Mouse (Mus musculus) liver, embryonic 16.5 days (tissue): ENCODE data around the gene Cd276. TPM values are rescaled to one million over a fixed set of nuclear protein-coding genes. Genes with fewer than 3 reads are reported as not detected.

Experiments
- ATAC-seq: fragments of 200-750 bp; cut with Nextera tagmentation; 2 replicates; pipeline ENCODE4 v1.8.0; 2017; ENCODE audit warnings: low read depth, mild to moderate bottlenecking, moderate number of reproducible peaks, moderate library complexity
- H3K27ac ChIP-seq: fragments of 300-500 bp; sonication (generic); 2 replicates; pipeline ENCODE4 v1.5.1; 2014; ENCODE audit warnings: mild to moderate bottlenecking, low read length
- H3K27me3 ChIP-seq: fragments of 300-500 bp; sonication (generic); 2 replicates; pipeline ENCODE4 v1.6.1; 2014; ENCODE audit warnings: low read depth, low read length, mixed read lengths; ENCODE audit not compliant: control insufficient read depth, insufficient read depth
- H3K36me3 ChIP-seq: fragments of 300-500 bp; sonication (generic); 2 replicates; pipeline ENCODE4 v1.6.1; 2014; ENCODE audit warnings: mild to moderate bottlenecking; ENCODE audit not compliant: control insufficient read depth, insufficient read depth
- H3K4me1 ChIP-seq: fragments of 300-500 bp; sonication (generic); 2 replicates; pipeline ENCODE4 v1.6.1; 2014; ENCODE audit warnings: low read depth, low read length, mixed read lengths; ENCODE audit not compliant: control insufficient read depth
- H3K4me2 ChIP-seq: fragments of 300-500 bp; sonication (generic); 2 replicates; pipeline ENCODE4 v1.6.1; 2014; ENCODE audit warnings: low read depth, low read length, mixed read lengths
- H3K4me3 ChIP-seq: fragments of 300-500 bp; sonication (generic); 2 replicates; pipeline ENCODE4 v1.5.1; 2014; ENCODE audit warnings: low read depth, mild to moderate bottlenecking, low read length
- H3K9ac ChIP-seq: fragments of 300-500 bp; sonication (generic); 2 replicates; pipeline ENCODE4 v1.6.1; 2014; ENCODE audit warnings: low read depth, low read length
- H3K9me3 ChIP-seq: fragments of 300-500 bp; sonication (generic); replicated peaks from 2 replicates; pipeline ENCODE4 v1.6.1; 2016; ENCODE audit warnings: low read length; ENCODE audit not compliant: control insufficient read depth
- WGBS: fragments of 180-500 bp; shearing (Covaris S2); extraction: QIAGEN DNeasy Blood & Tissue Kit; methylation state at CpG from one replicate; pipeline ENCODE4 v1.1.7; 2014; ENCODE audit not compliant: insufficient replicate concordance; 5-methylcytosine and 5-hydroxymethylcytosine counted together
- polyA plus RNA-seq: library from polyadenylated mRNA; unstranded; fragments of >200 nt; fragmentation: Nextera tagmentation; extraction: Ambion mirVana; gene quantifications from 2 replicates; pipeline ENCODE4 v1.2.1, GENCODE M21; 2015

Cd276 gene
- polyA plus RNA-seq, 1 experiment from 2014 or later, result 1.6 TPM

GRCm38 (mm10) chr9:58527841-58528240, 27.4 kb downstream of the Cd276 start:
- H3K4me1 ChIP-seq, result no peaks in the 10 kb centered on the region
- no peak overlapping the region for H3K9ac ChIP-seq
- H3K36me3 ChIP-seq, result no peaks in the 10 kb centered on the region
- H3K27ac ChIP-seq, result no peak overlapping the region
- no peak overlapping the region for H3K4me3 ChIP-seq
- 55% methylated on average over 4 of the region's 4 CpGs for WGBS
- H3K9me3 ChIP-seq, result no peaks in the 10 kb centered on the region
- no peak for ATAC-seq
- H3K4me2 ChIP-seq, result no peak overlapping the region
- no peaks in the 10 kb centered on the region for H3K27me3 ChIP-seq

GRCm38 (mm10) chr9:58525108-58525507, 30.1 kb downstream of the Cd276 start:
- H3K27ac ChIP-seq, result no peak overlapping the region
- WGBS, result 56% methylated on average over 4 of the region's 4 CpGs
- no peak overlapping the region for H3K9ac ChIP-seq
- H3K27me3 ChIP-seq, result no peaks in the 10 kb centered on the region
- H3K4me2 ChIP-seq, result no peak overlapping the region
- H3K4me1 ChIP-seq, result no peaks in the 10 kb centered on the region; the same call in 1 of the 2 replicates
- H3K9me3 ChIP-seq, result no peaks in the 10 kb centered on the region
- no peak overlapping the region for H3K4me3 ChIP-seq
- no peak for ATAC-seq
- no peaks in the 10 kb centered on the region for H3K36me3 ChIP-seq

DNA sequence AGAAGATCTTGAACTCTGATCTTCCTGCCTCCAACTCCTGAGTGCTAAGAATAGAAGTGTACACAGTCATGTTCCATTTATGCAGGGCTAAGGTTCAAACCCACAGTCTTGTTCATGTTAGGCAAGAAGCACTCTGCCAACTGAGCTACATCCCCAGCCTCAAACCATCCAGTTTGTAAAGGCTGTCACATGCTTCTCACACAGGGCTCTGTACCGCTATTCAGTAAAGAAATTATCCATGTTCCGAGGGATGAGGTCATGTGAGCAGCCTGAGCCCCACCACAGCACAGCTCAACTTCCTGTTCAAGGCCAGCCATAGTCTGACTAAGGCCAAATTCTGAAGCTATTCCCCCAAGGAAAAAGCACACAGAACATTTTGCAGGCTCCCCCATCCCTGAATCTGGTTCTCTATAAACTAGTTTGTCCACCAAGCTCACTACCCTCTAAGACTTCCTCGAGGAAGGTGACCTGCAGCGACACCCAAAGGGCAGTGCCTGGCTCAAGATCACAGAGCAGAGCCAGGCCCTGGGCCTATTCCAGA, 33.3 kb downstream of the Cd276 start:
- H3K4me1 ChIP-seq, result no peaks in the 10 kb centered on the region; the same call in 1 of the 2 replicates
- H3K4me2 ChIP-seq, result no peak overlapping the region
- WGBS, result 26% methylated on average over 4 of the region's 4 CpGs
- H3K9ac ChIP-seq, result no peak overlapping the region
- no peaks in the 10 kb centered on the region for H3K27me3 ChIP-seq
- H3K4me3 ChIP-seq, result no peak overlapping the region
- no peaks in the 10 kb centered on the region for H3K9me3 ChIP-seq
- no peaks in the 10 kb centered on the region for H3K36me3 ChIP-seq
- H3K27ac ChIP-seq, result no peak overlapping the region
- ATAC-seq, result no peak

DNA sequence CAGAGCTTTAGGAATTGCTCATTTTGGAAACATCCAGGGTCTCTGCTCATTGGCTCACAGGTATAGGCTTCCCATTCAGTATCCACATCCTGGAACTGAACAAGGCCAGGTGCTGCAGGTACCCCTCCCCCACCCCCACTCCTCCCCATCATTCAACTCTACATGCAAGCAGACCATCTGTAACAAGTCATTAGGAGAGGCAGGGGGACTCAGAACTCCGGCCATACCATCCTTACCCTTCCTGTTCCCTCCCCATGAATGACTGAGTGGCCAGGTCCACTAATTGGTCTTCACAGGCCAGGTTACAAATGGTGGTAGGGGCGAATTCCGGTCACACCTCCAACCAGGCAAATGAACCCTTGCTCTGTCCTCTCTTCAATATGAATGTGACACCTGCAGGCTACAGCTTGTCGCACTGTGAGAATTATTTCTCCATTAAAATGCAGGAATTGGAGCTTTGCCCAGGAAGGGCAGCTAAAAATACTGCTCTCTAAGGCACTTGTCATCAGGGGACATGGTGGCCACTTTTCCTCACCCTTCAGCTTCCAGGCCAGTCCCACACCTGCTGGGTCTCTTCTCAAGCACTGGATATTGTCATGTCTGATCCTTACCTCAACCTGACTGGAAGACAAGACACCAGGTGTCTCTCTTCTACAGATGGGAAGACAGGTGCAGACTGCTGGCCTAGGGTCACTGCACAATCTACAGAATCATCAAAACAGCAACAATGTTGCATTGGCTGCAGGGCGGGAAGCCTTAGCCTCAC, 34.2 kb downstream of the Cd276 start:
- no peaks in the 10 kb centered on the region for H3K27me3 ChIP-seq
- no peak overlapping the region for H3K4me3 ChIP-seq
- H3K27ac ChIP-seq, result no peak overlapping the region
- H3K4me1 ChIP-seq, result no peaks in the 10 kb centered on the region; the same call in 1 of the 2 replicates
- no peaks in the 10 kb centered on the region for H3K9me3 ChIP-seq
- ATAC-seq, result no peak
- H3K4me2 ChIP-seq, result no peak overlapping the region
- H3K9ac ChIP-seq, result no peak overlapping the region
- 65% methylated on average over 5 of the region's 5 CpGs for WGBS
- H3K36me3 ChIP-seq, result no peaks in the 10 kb centered on the region

- Histone ChIP-seq H3K36me3 (no peaks in the 10 kb centered on the region), H3K4me1 (no peaks in the 10 kb centered on the region; the same call in 1 of the 2 replicates), H3K27ac (no peak overlapping the region), H3K9me3 (no peaks in the 10 kb centered on the region), H3K4me2 (no peak overlapping the region), H3K4me3 (no peak overlapping the region), H3K9ac (no peak overlapping the region), H3K27me3 (no peaks in the 10 kb centered on the region)
- ATAC-seq, result no peak
- WGBS, result 53% methylated on average over 3 of the region's 3 CpGs
Observed at GRCm38 (mm10) chr9:58519953-58520352, 35.3 kb downstream of the Cd276 start.

DNA sequence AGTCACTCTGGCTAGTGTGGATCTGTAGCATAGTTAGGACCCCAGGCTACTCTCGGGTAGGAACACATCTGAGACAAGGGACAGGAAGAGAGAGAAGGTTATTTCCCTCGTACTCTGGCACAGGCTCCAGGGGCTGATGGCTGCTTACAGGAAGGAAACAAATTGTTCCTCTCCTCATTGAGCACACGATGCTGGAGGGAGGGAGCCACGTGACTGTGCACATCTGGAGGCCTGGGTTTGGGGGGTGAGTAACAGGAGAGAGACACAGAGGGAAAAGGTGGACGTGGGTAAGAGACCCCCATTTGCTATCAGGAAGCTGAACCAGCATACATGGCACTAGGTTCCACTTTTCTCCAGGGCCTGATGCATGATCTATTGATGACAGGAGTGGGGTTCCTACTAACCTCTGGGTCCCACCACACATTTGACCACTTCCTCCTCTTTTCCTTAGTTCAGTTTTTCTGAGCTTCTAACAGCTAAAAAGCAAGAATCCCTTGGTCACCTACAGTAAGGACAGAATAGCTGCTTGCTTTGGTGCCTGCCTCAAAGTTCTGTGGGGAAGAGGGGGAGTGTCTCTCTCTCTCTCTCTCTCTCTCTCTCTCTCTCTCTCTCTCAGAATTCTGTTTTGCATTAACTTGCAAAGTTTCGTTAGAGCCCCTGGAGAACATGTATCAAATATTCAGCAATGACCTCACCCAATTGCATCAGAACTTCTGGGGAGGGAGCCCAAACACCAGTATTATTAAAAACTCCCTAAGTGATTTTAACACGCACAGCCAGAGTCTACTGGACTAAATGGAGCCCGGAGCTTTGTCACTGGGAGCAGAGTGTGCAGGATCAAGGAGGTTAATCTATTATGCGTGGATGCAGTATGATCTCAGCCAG, 37.1 kb downstream of the Cd276 start:
- Histone ChIP-seq H3K4me1 (no peaks in the 10 kb centered on the region; the same call in 1 of the 2 replicates), H3K27ac (no peak overlapping the region), H3K9me3 (no peaks in the 10 kb centered on the region), H3K9ac (no peak overlapping the region), H3K36me3 (no peaks in the 10 kb centered on the region), H3K27me3 (no peaks in the 10 kb centered on the region), H3K4me3 (no peak overlapping the region), H3K4me2 (no peak overlapping the region)
- WGBS, result 24% methylated on average over 9 of the region's 9 CpGs
- ATAC-seq, result no peak

GRCm38 (mm10) chr9:58516480-58516879, 38.8 kb downstream of the Cd276 start:
- WGBS, result 52% methylated on average over 3 of the region's 3 CpGs
- H3K36me3 ChIP-seq, result no peaks in the 10 kb centered on the region
- no peak for ATAC-seq
- H3K4me2 ChIP-seq, result no peak overlapping the region
- no peak overlapping the region for H3K27ac ChIP-seq
- no peak overlapping the region for H3K4me3 ChIP-seq
- H3K4me1 ChIP-seq, result no peaks in the 10 kb centered on the region
- no peak overlapping the region for H3K9ac ChIP-seq
- H3K27me3 ChIP-seq, result no peaks in the 10 kb centered on the region
- H3K9me3 ChIP-seq, result no peaks in the 10 kb centered on the region

- H3K4me3 ChIP-seq, result no peak overlapping the region
- H3K27ac ChIP-seq, result no peak overlapping the region
- no peaks in the 10 kb centered on the region for H3K4me1 ChIP-seq
- no peak for ATAC-seq
- 64% methylated on average over 5 of the region's 5 CpGs for WGBS
- no peaks in the 10 kb centered on the region for H3K36me3 ChIP-seq
- no peak overlapping the region for H3K9ac ChIP-seq
- no peaks in the 10 kb centered on the region for H3K27me3 ChIP-seq
- H3K4me2 ChIP-seq, result no peak overlapping the region
- no peaks in the 10 kb centered on the region for H3K9me3 ChIP-seq
Observed at GRCm38 (mm10) chr9:58513749-58514148, 41.5 kb downstream of the Cd276 start.

- H3K4me2 ChIP-seq, result no peak overlapping the region
- WGBS, result 57% methylated on average over 5 of the region's 5 CpGs
- no peaks in the 10 kb centered on the region for H3K36me3 ChIP-seq
- no peaks in the 10 kb centered on the region for H3K4me1 ChIP-seq
- no peaks in the 10 kb centered on the region for H3K9me3 ChIP-seq
- no peak overlapping the region for H3K27ac ChIP-seq
- no peaks in the 10 kb centered on the region for H3K27me3 ChIP-seq
- no peak overlapping the region for H3K4me3 ChIP-seq
- no peak overlapping the region for H3K9ac ChIP-seq
- ATAC-seq, result no peak
Observed at GRCm38 (mm10) chr9:58510452-58510851, 44.8 kb downstream of the Cd276 start.
